Mouse (Mus musculus) stomach, postnatal 0 days (tissue): ENCODE measurements around the gene Asb18. TPM values are rescaled to one million over a fixed set of nuclear protein-coding genes. Genes with fewer than 3 reads are reported as not detected.

Experiments used
- ATAC-seq: fragments of 200-750 bp; cut with Nextera tagmentation; 2 replicates; pipeline ENCODE4 v1.8.0; 2017; ENCODE audit not compliant: low FRiP score, low TSS enrichment
- DNase-seq: peaks from one replicate; pipeline ENCODE4 v3.0.0-alpha.2; 2016; ENCODE audit warnings: low spot score
- H3K27ac ChIP-seq: fragments of 300-500 bp; sonication (generic); replicated peaks from 2 replicates; pipeline ENCODE4 v1.5.1; 2014; ENCODE audit warnings: mild to moderate bottlenecking, control low read depth
- H3K27me3 ChIP-seq: fragments of 300-500 bp; sonication (generic); 2 replicates; pipeline ENCODE4 v1.6.1; 2014; ENCODE audit warnings: low read length; ENCODE audit not compliant: control insufficient read depth, insufficient read depth
- H3K36me3 ChIP-seq: fragments of 300-500 bp; sonication (generic); 2 replicates; pipeline ENCODE4 v1.6.1; 2014; ENCODE audit warnings: low read length, mixed read lengths; ENCODE audit not compliant: control insufficient read depth, insufficient read depth
- H3K4me1 ChIP-seq: fragments of 300-500 bp; sonication (generic); replicated peaks from 2 replicates; pipeline ENCODE4 v1.6.1; 2014; ENCODE audit warnings: antibody characterized with exemption; ENCODE audit not compliant: control insufficient read depth, insufficient read depth
- H3K4me2 ChIP-seq: fragments of 300-500 bp; sonication (generic); replicated peaks from 2 replicates; pipeline ENCODE4 v1.6.1; 2014; ENCODE audit warnings: low read depth, mild to moderate bottlenecking, control low read depth, moderate library complexity
- H3K4me3 ChIP-seq: fragments of 300-500 bp; sonication (generic); 2 replicates; pipeline ENCODE4 v1.5.1; 2014; ENCODE audit warnings: low read depth, low read length, control low read depth
- H3K9ac ChIP-seq: fragments of 300-500 bp; sonication (generic); 2 replicates; pipeline ENCODE4 v1.6.1; 2014; ENCODE audit warnings: mild to moderate bottlenecking, low read length, control low read depth, mixed read lengths
- H3K9me3 ChIP-seq: fragments of 300-500 bp; sonication (generic); 2 replicates; pipeline ENCODE4 v1.6.1; 2016; ENCODE audit warnings: low read length; ENCODE audit not compliant: control insufficient read depth
- CTCF ChIP-seq: IDR thresholded peaks from 2 replicates; pipeline ENCODE4 v1.5.1; 2016; ENCODE audit warnings: antibody characterized with exemption, low read depth, mild to moderate bottlenecking, moderate library complexity
- EP300 ChIP-seq: optimal IDR thresholded peaks from 2 replicates; pipeline ENCODE3; 2016; ENCODE audit warnings: antibody characterized with exemption
- WGBS: fragments of 180-500 bp; shearing (Covaris S2); extraction: QIAGEN DNeasy Blood & Tissue Kit; methylation state at CpG from one replicate; pipeline ENCODE4 v1.1.7; 2014; 5-methylcytosine and 5-hydroxymethylcytosine counted together
- polyA plus RNA-seq: library from polyadenylated mRNA; unstranded; fragments of >200 nt; fragmentation: Nextera tagmentation; extraction: Ambion mirVana; gene quantifications from 2 replicates; pipeline ENCODE4 v1.2.1, GENCODE M21; 2015

Gene Asb18
- polyA plus RNA-seq, 1 experiment from 2014 or later = not detected

GRCm38 (mm10) chr1:89934316-89935260 is 79.9 kb downstream of the Asb18 start:
- WGBS = 9% methylated on average over 19 of the region's 19 CpGs
- TF ChIP-seq CTCF (no peak), EP300 (no peak)
- Histone ChIP-seq H3K4me1 (no peaks in the 10 kb centered on the region; the same call in 1 of the 2 replicates), H3K9ac (no peak overlapping the region), H3K36me3 (no peaks in the 10 kb centered on the region), H3K9me3 (no peaks in the 10 kb centered on the region), H3K4me2 (no peak overlapping the region), H3K4me3 (no peak overlapping the region), H3K27ac (no peak overlapping the region), H3K27me3 (peaks cover 42% of the 10 kb centered on the region)
- ATAC-seq = no peak
- DNase-seq = no peak

GRCm38 (mm10) chr1:89933786-89934185 is 80.7 kb downstream of the Asb18 start:
- Histone ChIP-seq H3K4me3 (no peak overlapping the region), H3K4me2 (no peak overlapping the region), H3K27me3 (peaks cover 40% of the 10 kb centered on the region), H3K4me1 (no peaks in the 10 kb centered on the region; the same call in 1 of the 2 replicates), H3K9ac (no peak overlapping the region), H3K27ac (no peak overlapping the region), H3K36me3 (no peaks in the 10 kb centered on the region), H3K9me3 (no peaks in the 10 kb centered on the region)
- ATAC-seq = no peak
- WGBS = 10% methylated on average over 21 of the region's 21 CpGs
- no peak for TF ChIP-seq CTCF
- TF ChIP-seq EP300 = no peak
- no peak for DNase-seq

- WGBS = 20% methylated on average over 6 of the region's 6 CpGs
- Histone ChIP-seq H3K4me2 (no peak overlapping the region), H3K9ac (no peak overlapping the region), H3K4me1 (no peaks in the 10 kb centered on the region; the same call in 1 of the 2 replicates), H3K27me3 (peaks cover 37% of the 10 kb centered on the region), H3K36me3 (no peaks in the 10 kb centered on the region), H3K4me3 (no peak overlapping the region), H3K9me3 (no peaks in the 10 kb centered on the region), H3K27ac (no peak overlapping the region)
- no peak for ATAC-seq
- DNase-seq = no peak
- TF ChIP-seq CTCF (no peak), EP300 (no peak)
Observed at GRCm38 (mm10) chr1:89933028-89933427, 81.4 kb downstream of the Asb18 start.

GRCm38 (mm10) chr1:89932616-89933015 is 81.8 kb downstream of the Asb18 start:
- Histone ChIP-seq H3K4me3 (no peak overlapping the region), H3K9me3 (no peaks in the 10 kb centered on the region), H3K9ac (no peak overlapping the region), H3K4me2 (no peak overlapping the region), H3K27ac (no peak overlapping the region), H3K27me3 (peaks cover 37% of the 10 kb centered on the region), H3K36me3 (no peaks in the 10 kb centered on the region), H3K4me1 (no peaks in the 10 kb centered on the region; the same call in 1 of the 2 replicates)
- ATAC-seq = no peak
- TF ChIP-seq CTCF = no peak
- TF ChIP-seq EP300 = no peak
- DNase-seq = no peak
- 4% methylated on average over 16 of the region's 16 CpGs for WGBS

- Histone ChIP-seq H3K4me1 (no peaks in the 10 kb centered on the region; the same call in 1 of the 2 replicates), H3K9ac (no peak overlapping the region), H3K27ac (no peak overlapping the region), H3K4me2 (no peak overlapping the region), H3K27me3 (peaks cover 38% of the 10 kb centered on the region), H3K9me3 (no peaks in the 10 kb centered on the region), H3K4me3 (no peak overlapping the region), H3K36me3 (no peaks in the 10 kb centered on the region)
- DNase-seq (no peak), ATAC-seq (no peak)
- TF ChIP-seq CTCF = no peak
- no peak for TF ChIP-seq EP300
- 6% methylated on average over 19 of the region's 19 CpGs for WGBS
Observed at GRCm38 (mm10) chr1:89932021-89932423, 82.4 kb downstream of the Asb18 start.

- H3K27ac ChIP-seq = no peak within 1 kb of the TSS
- DNase-seq (peak; percentile 77), ATAC-seq (peak; percentile 63)
- no peak within 1 kb of the TSS for H3K9ac ChIP-seq
- H3K36me3 ChIP-seq = no peaks in the 10 kb centered on the region
- TF ChIP-seq EP300 = no peak
- no peak for TF ChIP-seq CTCF
- peaks cover 39% of the 10 kb centered on the region for H3K27me3 ChIP-seq
- under 1% methylated on average over 33 of the region's 33 CpGs for WGBS
- peak within 1 kb of the TSS; percentile 59 for H3K4me2 ChIP-seq
- peak within 1 kb of the TSS; percentile 38 for H3K4me3 ChIP-seq
- no peaks in the 10 kb centered on the region for H3K9me3 ChIP-seq
- H3K4me1 ChIP-seq = no peaks in the 10 kb centered on the region; the same call in 1 of the 2 replicates
Observed at GRCm38 (mm10) chr1:89931120-89931519, 83.3 kb downstream of the Asb18 start, which contains the start of gene Gbx2. Gene Gbx2 (minus strand): TSS chr1:89931179.
